Mouse (Mus musculus) lung, adult 2 months (tissue): Measurements from ENCODE around the gene Ezh2.

Experiments used
- CTCF ChIP-seq: fragments of 200-500 bp; IDR thresholded peaks from 2 replicates; pipeline ENCODE4 v1.5.1; 2011; ENCODE audit warnings: mild to moderate bottlenecking, low read length, control low read depth; ENCODE audit not compliant: insufficient read depth
- POLR2A ChIP-seq: fragments of 200-500 bp; IDR thresholded peaks from 2 replicates; pipeline ENCODE4 v1.6.1; 2011; ENCODE audit warnings: low read depth, mild to moderate bottlenecking, control low read depth, low read length, borderline replicate concordance; ENCODE audit errors: extremely low read depth

GRCm38 (mm10) chr6:47594141-47594835 lies 853 bp downstream of the Ezh2 start:
- TF ChIP-seq POLR2A = 0 out of 2 replicates have a peak, but pooled peaks have one; percentile 12
- TF ChIP-seq CTCF = no peak
